Mouse (Mus musculus): ENCODE measurements around the gene Smim12.

The Smim12 gene

DNA sequence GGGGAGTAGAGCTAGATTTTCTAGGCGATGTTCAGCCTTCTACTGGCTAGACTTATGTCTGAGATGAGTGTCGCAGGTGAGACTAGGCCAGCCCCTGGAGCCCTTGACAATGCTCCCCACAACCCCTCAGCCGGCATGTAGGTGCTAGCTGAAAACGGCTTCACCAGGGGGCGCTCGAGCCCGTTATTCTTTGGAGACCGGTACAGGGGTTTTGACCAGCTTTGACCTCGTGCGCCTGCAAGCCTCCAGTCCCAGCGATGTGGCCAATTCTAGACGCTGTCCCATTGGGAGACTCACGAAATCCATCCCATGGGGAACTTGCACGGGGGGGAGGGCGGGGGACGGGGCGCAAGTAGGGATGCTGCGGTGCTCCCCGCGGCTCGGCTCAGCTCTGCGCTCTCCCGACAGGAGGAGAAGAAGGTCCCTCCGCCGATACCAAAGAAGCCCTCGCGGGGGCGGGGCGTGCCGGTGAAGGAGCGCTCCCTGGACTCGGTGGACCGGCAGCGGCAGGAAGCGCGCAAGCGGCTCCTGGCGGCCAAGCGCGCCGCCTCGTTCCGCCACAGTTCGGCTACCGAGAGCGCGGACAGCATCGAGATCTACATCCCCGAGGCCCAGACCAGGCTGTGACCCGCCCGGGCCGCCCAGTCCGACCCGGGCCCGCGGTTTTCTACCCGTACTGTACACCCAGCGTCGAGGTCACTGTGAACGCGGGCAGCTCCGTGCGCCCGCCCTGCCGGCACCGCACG is 7.7 kb upstream of the Smim12 start:
- in situ Hi-C loops (cut with MboI, MseI) = no loop called here

DNA sequence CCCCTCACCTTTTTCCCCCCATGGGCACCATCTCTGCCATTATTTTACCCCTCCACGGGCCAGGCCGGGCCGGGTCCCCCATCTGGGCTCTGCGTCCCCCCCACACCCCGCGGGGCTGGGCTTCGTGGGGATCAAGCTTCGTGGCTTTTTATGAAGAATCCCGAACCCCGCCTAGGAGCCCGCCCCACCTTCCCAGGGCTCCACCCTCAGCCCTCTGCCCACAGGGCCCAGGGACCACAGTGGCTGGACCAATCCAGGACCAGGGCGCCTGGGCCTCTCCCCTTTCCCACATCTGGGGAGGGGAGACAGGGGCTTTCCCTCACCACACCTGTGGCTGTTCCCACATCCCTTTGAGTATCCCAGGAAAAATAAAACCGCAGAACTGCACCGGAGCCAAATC is 7.0 kb upstream of the Smim12 start:
- in situ Hi-C loops (cut with MboI, MseI) = no loop called here

GRCm38 (mm10) chr4:127237271-127237670 is 6.3 kb upstream of the Smim12 start:
- in situ Hi-C loops (cut with MboI, MseI) = no loop called here

GRCm38 (mm10) chr4:127242696-127243095 is 888 bp upstream of the Smim12 start:
- in situ Hi-C loops (cut with MboI, MseI) = loop anchor here (5.0 to 10.0 kb wide), 2 partner anchors 70 to 178 kb away; partner anchors contain the start of genes Gja4 and Zmym1

GRCm38 (mm10) chr4:127243953-127244352 is 369 bp downstream of the Smim12 start:
- in situ Hi-C loops (cut with MboI, MseI) = loop anchor here (5.0 to 10.0 kb wide), 2 partner anchors 68 to 179 kb away; partner anchors contain the start of genes Gja4 and Zmym1

- in situ Hi-C loops (cut with MboI, MseI) = loop anchor here (10.0 kb wide), 1 partner anchor 185 kb away; the partner anchor contains the start of gene Zmym1
Measured at GRCm38 (mm10) chr4:127249701-127250349, 6.2 kb downstream of the Smim12 start.

GRCm38 (mm10) chr4:127251963-127252585 is 8.5 kb downstream of the Smim12 start:
- in situ Hi-C loops (cut with MboI, MseI) = no loop called here

- in situ Hi-C loops (cut with MboI, MseI) = no loop called here
Measured at GRCm38 (mm10) chr4:127256739-127257138, 13.2 kb downstream of the Smim12 start.

- in situ Hi-C loops (cut with MboI, MseI) = no loop called here
Measured at GRCm38 (mm10) chr4:127258186-127258897, 14.8 kb downstream of the Smim12 start.

DNA sequence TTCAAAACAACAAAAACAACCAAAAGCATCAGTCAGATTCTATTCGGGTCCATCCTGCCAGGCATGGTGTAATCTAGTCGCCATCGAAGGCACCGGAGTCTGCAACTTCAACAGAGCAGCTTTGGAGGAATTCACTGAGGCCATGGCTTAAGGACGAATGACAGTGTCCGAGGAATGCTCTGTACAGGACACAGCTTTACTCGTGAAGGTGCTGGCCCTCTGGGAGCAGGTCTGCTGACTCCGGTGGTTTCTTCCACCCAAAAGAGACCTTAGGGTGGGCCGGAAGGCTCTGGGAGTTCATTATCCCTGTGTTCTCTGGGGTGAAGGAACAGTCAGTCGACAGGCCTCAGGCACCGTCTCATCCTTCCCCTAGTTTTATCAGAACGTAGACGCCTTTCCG is 18.0 kb downstream of the Smim12 start:
- in situ Hi-C loops (cut with MboI, MseI) = loop anchor here (5.0 kb wide), 1 partner anchor 69 kb away; no protein-coding TSS in a partner anchor

- in situ Hi-C loops (cut with MboI, MseI) = loop anchor here (5.0 kb wide), 1 partner anchor 71 kb away; no protein-coding TSS in a partner anchor
Measured at GRCm38 (mm10) chr4:127263438-127264182, 20.0 kb downstream of the Smim12 start.

DNA sequence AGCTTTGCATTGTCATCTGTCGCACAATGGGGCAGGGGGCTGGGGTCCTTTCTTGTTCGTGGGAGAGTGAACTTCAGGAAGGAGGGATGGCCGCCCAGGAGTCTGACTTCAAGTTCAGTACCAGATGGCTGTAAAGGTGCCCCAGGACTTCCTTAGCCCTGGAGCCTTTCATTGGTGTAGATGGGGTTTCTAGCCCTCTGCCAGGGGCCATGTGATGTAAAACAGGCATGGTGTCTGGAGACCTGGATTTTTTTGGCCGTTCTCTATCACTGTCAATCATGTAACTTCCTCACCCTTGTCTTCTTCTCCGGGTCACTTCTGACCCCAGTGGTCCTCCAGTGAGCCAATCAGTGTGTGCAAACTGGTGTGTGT is 20.6 kb downstream of the Smim12 start:
- in situ Hi-C loops (cut with MboI, MseI) = loop anchor here (5.0 kb wide), 1 partner anchor 72 kb away; no protein-coding TSS in a partner anchor

DNA sequence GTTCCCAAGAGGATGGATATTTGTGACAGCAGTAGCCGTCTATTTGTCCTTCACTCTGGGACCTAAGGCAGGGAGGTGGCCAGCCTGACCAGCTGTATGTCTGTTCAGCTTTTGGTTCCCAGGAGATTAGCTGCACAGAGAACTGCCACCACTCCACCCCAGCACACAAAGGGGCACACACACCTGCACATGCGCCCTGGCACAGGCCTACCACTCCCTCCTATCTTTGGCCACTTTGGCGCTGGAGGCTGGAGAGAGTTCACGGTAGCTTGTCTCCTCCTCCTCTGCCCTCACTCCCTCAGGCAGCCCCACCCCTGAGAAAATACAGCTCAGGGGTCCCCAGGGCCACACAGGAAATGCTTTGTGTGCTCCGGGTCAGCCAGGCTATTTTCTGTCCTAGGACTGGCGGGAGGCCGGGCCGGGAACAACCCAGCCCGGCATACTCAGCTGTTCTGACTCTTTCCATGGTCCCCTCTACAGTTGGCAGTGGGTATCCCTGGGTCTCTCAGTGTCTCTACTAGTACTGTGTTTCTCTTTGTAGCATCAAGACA is 34.9 kb downstream of the Smim12 start:
- in situ Hi-C loops (cut with MboI, MseI) = no loop called here

DNA sequence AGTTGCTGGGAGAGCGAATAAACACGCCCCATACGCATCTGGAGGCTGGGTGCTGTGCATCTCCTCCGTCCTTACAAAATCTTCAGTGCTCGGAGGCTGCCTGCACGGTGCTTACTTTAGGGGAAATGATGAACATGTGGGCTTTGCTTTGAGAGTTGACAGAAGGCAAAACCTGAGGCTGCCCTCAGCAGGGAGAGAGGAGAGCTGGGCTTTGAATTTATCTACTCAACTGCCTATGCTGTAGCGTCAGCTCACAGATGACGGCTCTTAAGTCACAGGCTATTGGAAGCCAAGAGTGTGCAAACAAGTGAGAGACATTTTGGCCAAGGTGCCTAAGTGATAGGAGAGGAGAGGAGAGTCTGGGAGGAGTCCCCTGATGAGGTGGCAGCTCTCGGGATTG is 35.7 kb downstream of the Smim12 start:
- in situ Hi-C loops (cut with MboI, MseI) = no loop called here

GRCm38 (mm10) chr4:127286907-127287306 is 43.3 kb downstream of the Smim12 start:
- in situ Hi-C loops (cut with MboI, MseI) = no loop called here

DNA sequence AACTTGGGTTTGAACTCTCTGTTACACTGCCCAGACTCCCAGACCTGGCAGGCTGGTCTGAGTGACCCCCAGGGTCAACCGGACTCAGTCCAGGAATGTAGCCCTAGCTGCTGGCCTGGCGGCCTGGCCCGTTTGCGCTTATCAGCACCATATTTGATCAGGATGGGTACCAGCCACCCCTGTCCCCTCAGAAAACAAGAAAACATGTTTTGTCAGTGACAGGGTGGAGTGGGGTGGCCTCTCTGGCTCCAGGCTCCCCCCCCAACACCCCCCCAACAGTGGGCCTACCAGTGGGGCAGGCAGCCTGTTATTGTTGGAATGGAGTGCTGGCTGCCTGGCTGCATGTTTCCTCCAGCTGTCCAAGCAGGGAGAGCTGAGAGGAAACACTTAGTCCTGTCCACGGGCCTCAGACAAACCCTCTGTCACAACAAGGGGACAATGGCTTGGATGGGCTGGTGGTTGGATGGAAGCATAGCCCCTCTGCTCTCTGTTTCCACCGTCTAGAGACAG is 45.5 kb downstream of the Smim12 start:
- in situ Hi-C loops (cut with MboI, MseI) = no loop called here

- in situ Hi-C loops (cut with MboI, MseI) = loop anchor here (10.0 kb wide), 1 partner anchor 1752 kb away; no protein-coding TSS in a partner anchor
Measured at GRCm38 (mm10) chr4:127292631-127293030, 49.0 kb downstream of the Smim12 start.
